Mouse (Mus musculus) adrenal gland, postnatal 4 days (tissue): ENCODE measurements around the gene Spred3. TPM values are rescaled to one million over a fixed set of nuclear protein-coding genes. Genes with fewer than 3 reads are reported as not detected.
"Not testable (repeated sequence)": the region's sequence is repeated elsewhere in the genome, so short reads cannot be mapped to it uniquely, and the experiment has no call there.

Source experiments
- DNase-seq, 2 experiments: peaks; one replicate each; pipeline ENCODE4 v3.0.0; 2021 to 2022; ENCODE audit warnings: low spot score in 2 of 2, mixed read lengths in 2 of 2
- long read RNA-seq, 2 experiments: library from polyadenylated mRNA; stranded (forward); transcript quantifications; one replicate each; pipeline ENCODE4 v2.0.0; 2021
- total RNA-seq, 2 experiments: library from RNA; stranded (reverse); gene quantifications; 2 replicates each; pipeline ENCODE4 v1.2.3; 2021

The Spred3 gene
- 10 to 100 TPM; 14.5 to 15.8 TPM for total RNA-seq
- long read RNA-seq, experiment 1, partial matches to known transcripts = 1 of 2 reads
- long read RNA-seq, experiment 1, other reads (novel, unspliced or antisense) = 1 of 2 reads
- long read RNA-seq, experiment 2, partial matches to known transcripts = 0 of 1 reads
- long read RNA-seq, experiment 2, other reads (novel, unspliced or antisense) = 1 of 1 reads

DNA sequence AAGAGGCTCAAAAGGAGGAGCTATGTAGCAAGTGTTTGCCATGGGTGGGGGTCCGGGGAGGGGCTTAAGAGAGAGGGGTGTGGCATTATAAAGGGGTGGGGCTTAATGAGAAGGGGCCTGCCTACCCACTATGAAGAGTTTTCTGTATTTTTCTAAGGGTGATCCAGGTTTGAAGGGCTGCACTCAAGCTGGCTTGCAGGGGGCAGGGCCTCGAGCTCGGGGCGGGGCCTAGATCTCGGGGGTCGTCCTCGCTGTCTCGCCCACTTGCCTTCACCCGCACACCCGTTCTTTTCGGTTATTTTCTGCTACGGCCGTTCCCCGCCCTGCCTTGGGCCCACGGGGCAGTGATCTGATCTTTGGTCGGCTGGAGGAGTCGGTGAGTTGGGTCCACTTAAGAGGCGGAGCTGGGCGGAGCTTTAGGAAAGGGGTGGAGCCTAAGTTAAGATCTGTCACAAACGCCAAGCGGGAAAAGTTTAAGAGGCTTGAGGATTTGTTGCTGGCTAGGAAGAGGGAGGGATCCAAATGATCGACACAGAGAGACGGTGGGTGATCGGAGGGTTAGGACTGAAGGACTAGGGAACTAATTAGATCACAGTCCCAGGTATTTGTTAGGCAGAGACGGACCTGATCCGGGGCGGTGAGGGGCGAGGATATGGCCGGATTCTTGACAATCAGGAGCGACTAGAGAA lies at the start of gene Spred3, which contains the start of gene Ggn:
Spred3 (minus strand) TSS at position 346 of the 689 bp plus-strand sequence.
Ggn (plus strand) TSS at position 145 of the 689 bp plus-strand sequence.
- peak; percentile 34 to 61 for DNase-seq

DNA sequence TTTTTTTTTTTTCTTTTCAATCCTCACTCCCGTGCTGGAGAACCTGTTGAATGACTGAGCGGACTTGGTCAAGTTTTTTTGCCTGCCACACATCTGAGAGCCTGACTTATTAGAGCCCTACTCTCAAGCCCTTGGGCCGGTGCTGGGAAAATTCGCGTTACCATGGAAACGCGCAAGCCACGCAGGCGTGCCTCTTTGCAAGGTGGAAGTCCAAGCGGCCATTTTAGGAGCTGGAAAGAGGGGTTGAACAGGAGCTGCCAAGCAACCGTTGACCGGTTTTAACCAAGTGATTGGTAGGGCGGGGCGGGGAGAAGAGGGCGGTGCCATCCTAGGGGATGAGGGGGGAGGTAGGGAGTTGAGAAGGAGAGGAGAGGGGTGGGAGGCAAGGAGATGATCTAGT lies 44.6 kb upstream of the Spred3 start:
- DNase-seq = no peak

DNA sequence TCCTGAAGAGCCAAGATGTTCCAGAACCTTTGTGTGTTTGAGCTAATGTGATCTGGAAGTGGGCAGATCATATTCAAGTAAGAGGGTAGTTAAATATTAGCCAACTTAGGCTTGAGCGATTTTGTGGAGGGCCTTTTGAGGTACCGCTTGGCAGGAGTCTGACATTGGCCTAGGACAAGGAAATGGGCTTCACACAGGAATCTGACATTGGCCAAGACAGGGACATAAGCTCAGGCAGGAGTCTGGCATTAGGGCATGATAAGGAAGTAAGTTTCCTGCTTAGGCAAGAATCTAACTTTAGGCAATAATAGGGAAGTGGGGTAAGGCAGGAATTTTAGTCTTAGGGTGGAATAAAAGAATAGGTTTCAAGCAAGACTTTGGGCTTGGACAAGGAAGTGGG lies 44.0 kb upstream of the Spred3 start:
- DNase-seq = no peak

DNA sequence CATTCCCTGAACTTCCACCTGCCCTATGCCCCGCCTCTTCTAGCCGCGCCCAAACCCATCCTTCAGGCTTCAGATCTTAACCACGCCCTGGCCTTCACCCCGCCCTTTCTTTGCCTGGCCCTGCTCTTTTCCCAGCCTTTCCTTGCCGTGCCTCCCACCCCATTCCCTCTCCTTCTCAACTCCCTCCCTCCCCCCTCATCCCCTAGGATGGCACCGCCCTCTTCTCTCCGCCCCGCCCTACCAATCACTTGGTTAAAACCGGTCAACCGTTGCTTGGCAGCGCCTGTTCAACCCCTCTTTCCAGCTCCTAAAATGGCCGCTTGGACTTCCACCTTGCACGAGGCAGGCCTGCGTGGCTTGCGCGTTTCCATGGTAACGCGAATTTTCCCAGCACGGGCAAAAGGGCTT lies 43.5 kb upstream of the Spred3 start, which contains the start of gene Catsperg1:
Catsperg1 (minus strand) TSS at position 361 of the 408 bp plus-strand sequence.
- no peak for DNase-seq

DNA sequence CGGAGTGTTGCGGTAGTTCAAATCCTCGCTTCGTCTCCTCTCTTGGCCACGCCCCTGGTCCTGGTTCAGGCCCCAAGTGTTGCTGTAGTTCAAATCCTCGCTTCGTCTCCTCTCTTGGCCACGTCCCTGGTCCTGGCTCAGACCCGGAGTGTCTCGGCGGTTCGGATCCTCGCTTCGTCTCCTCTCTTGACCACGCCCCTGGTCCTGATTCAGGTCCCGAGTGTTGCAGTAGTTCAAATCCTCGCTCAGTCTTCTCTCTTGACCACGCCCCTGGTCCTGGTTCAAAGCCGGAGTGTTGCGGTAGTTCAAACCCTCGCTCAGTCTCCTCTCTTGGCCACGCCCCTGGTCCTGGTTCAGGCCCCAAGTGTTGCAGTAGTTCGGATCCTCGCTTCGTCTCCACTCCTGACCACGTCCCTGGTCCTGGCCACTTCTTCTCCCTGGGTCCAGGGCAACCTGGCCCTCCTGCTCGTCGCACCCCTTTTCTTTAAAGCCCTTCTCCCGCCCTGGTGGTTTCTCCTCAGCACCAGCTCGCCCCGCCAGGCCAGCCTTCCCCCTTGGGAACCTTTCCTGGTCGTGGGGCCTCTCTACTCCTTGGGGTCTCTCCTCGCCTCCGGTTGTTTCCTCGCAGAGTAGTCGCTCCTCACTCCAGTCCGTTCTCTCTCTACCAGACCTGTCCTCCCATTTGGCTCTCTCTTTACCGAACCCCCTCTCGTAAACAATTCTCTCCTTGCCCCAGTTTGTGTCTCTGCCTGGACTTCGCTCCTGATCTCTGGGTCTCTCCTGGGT lies 42.8 kb upstream of the Spred3 start:
- DNase-seq = not testable (repeated sequence)

DNA sequence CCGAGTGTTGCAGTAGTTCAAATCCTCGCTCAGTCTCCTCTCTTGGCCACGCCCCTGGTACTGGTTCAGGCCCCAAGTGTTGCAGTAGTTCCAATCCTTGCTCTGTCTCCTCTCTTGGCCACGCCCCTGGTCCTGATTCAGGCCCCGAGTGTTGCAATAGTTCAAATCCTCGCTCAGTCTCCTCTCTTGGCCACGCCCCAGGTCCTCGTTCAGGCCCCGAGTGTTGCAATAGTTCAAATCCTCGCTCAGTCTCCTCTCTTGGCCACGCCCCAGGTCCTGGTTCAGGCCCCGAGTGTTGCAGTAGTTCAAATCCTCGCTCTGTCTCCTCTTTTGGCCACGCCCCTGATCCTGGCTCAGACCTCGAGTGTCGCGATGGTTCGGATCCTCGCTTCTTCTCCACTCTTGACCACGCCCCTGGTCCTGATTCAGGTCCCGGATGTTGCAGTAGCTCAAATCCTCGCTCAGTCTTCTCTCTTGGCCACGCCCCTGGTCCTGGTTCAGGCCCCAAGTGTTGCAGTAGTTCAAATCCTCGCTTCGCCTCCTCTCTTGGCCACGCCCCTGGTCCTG lies 42.1 kb upstream of the Spred3 start:
- DNase-seq = no peak

DNA sequence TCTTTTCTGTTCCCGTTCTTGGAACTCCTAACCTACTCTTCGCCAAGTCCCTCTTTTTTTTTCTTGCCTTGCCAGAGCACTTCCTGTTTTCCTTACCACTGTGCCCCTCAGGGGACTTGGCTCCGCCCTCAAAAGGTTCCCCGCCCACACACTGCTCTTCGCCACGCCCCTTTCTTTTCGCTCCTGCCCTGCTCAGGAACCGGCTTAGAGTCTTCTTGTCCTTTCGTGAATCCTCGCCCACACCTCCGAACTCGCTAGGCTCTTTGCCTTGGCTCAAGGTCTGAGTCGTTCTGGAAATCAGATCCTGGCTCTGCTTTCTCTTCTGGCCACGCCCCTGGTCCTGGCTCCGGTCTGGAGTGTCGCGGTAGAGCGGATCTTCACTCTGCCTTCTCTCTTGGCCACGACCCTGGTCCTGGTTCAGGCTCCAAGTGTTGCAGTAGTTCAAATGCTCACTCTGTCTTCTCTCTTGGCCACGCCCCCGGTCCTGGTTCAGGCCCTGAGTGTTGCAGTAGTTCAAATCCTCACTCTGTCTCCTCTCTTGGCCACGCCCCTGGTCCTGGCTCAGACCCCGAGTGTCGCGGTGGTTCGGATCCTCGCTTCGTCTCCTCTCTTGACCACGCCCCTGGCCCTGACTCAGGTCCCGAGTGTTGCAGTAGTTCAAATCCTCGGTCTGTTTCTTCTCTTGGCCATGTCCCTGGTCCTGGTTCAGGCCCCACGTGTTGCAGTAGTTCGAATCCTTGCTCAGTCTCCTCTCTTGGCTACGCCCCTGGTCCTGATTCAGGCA lies 41.4 kb upstream of the Spred3 start:
- peak; percentile 51 to 69 for DNase-seq

DNA sequence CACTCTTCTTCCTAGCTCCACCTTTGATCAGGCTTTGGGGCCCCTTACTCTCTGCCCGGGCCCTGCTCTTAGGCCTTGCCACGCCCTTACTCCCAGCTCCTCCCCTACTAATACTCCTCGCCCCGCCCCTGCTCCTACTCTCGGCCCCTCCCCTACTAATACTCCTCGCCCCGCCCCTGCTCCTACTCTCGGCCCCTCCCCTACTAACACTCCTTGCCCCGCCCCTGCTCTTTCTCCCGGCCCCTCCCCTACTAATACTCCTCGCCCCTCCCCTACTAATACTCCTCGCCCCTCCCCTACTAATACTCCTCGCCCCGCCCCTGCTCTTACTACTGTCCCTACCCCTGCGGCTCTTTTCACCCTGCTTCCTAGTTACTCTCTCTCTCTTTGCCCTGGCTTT lies 40.8 kb upstream of the Spred3 start:
- peak in 1 of 2 experiments; percentile 24 for DNase-seq

DNA sequence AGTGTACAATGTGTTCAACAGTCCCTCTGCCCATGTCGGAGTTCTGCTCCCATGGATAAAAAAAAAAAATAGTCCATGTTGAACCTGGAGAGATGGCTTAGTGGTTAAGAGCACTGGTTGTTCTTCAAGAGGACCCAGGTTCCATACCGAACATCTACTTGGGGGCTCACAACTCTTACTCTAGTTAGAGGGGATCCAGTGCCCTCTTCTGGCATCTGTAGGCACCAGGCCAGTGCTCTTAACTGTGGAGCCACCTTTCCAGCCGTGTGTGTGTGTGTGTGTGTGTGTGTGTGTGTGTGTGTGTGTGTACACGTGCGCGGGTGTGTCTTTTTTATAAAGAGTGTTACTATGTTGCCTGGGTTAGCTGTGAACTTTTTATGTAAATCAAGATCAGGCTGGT lies 32.4 kb upstream of the Spred3 start:
- DNase-seq = no peak

DNA sequence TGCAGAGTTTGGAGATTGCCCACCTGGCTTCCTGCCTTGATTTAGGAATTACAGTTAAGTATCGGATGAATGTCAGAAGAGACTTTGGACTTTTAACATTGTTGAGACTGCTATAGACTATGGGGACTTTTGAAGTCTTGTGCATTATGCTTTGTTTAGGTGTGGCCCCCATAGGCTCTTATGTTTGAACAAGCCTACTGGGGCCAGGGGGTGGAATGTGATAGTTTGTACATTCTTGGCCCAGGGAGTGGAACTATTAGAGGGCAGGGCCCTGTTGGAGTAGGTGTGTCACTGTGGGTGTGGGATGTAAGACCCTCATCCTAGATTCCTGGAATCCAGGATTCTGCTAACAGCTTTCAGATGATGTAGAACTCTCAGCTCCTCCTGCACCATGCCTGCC lies 24.0 kb upstream of the Spred3 start:
- not testable (repeated sequence) for DNase-seq

DNA sequence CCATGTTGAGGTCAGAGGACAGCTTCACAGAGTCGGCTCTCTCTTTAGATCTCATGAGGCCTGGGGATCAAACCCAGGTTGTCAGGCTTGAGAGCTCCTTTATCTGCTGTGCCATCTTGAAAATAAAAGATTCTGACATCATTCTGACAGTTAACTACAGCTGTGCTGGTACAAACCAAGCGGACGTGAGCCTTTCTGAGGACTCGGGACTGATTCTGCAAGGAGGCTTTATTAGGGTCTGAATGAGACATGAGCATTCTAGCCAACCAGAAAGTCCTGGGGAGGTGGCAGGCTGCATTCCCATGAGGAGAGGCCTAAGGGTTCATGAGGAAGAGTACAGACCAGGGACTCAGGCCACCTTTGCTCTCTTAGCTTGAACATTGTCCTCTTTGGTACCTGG lies 11.1 kb upstream of the Spred3 start:
- not testable (repeated sequence) for DNase-seq

DNA sequence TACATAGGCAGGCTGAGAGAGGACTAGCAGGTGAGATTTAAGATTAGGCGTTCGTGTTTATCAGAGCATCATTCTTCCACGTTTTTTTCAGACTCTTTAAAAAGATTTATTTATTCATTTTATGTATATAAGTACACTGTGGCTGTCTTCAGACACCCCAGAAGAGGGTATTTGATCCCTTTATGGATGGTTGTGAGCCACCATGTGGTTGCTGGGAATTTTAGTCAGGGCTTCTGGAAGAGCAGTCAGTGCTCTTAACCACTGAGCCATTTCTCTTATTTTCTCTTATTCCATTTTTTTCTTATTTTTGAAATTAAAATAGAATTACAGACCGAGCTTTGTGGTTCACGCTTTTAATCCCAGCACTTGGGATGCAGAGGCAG lies 10.6 kb upstream of the Spred3 start:
- DNase-seq = no peak

DNA sequence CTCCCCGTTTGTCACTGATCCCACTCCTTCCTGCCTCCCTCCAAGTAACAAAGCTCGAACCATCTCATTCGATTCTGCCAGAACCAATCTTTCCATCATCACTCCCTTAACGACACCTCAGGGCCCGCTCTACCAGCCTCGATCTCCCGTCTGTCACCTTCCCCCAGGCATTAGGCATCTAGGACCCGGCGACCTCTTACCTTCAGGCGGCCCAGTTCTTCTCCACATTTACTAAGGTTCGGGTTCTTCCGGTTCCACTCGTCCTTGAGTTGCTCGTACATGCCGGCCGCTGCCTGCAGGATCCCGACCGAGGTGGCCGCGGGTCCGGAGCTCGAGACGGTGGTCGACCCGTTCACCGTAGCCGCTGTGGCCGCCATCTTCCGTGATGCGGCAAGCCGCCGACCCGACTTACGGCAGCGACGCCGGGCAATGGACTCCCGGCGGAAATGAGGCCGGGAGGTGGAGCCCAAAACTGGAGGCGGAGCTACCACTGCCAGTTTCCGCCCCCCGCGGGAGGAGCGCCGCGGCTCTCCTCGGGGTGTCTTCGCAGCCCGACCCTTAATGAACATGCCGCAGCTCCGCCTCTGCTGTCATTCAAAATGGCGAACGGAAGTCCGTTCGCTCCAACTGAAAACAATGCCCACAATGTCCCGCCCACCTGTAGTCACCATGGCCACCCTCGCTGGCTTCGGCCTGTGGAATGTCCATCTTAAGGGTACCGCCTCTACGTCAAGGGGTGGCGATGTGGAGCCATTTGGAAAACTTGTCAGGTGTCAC lies 10.1 kb upstream of the Spred3 start, which contains the start of gene Psmd8:
Psmd8 (minus strand) TSS at position 625 of the 777 bp plus-strand sequence.
- peak; percentile 86 to 88 for DNase-seq

DNA sequence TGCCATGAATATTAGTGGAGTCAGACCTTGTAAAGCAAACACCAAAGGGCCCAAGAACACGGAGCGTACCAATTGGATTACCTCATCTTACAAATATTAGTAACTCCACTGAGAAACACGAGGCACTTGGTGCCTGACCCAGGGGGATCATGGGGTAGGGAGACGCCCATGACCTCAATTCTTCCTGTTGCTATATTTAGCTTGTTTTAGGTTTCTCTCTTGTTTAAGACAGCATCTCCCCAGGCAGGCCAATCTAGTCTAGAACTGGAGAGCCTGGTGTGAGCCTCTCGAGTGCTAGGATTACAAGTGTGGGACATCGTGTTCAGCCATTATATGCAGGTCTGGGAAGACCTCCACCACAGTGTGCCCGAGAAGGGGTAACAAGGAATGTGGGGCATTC lies 9.1 kb upstream of the Spred3 start:
- no peak for DNase-seq

DNA sequence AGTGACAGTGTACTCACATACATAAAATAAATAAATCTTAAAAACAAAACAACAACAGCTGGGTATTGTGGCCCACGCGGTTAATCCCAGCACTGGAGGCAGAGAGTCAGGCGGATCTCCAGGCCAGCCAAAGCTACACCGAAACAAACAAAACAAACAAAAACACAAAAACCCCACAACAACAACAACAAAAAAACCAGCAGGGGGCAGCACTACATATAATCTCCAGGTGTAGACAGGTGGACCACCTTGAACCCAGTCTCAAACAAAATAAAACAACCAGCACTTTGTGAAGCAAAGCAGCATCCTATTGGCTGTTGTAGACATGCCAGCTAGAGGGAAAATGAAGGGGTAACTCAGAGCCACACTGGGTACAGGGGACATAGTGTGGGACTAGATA lies 7.9 kb upstream of the Spred3 start:
- no peak for DNase-seq

DNA sequence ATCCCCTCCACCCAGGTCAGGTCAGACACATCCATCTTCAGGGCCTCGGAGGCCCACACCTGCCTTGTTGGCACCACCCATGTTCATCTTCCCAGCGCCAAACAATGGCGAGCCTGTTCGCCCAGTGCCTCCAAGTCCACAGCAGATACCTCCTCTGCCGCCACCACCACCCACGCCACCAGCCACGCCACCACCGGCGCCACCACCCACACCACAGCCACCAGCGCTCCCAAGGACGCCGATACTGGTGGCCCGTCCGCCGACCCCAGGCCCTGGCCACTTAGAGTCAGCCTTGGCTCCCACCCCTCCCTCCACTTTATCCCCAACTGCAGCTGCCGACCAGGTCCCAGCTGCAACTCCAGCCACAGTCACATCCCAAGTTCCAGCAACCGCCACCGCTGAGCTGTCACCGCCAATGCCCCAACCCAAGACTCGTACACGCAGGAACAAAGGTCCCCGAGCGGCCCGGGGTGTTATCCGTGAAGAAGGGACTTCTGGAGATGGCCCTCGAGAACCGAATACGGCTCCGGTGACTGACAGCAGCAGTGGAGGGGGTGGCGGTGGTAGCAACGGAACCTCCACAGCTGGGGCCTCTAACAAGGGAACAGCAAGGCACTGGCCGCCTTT lies 2.3 kb upstream of the Spred3 start:
- DNase-seq = no peak

DNA sequence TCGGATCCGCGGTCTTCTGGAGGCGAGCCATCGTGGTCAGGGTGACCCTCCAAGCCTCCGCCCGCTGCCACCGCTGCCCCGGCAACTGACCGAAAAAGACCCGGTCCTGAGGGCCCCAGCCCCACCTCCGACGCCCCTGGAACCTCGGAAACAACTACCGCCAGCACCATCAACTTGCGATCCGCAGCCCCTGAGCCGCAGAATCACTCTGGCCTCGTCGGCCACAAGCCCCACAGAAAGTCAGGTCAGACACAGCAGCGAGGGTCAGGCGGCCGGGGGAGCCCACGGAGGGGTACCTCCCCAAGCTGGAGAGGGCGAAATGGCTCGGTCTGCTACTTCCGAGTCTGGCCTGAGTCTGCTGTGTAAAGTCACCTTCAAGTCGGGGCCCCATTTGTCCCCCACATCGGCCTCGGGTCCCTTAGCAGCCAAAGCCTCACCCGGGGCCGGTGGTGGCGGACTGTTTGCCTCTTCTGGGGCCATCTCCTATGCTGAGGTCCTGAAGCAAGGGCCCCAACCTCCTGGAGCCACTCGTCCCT lies 1.4 kb upstream of the Spred3 start:
- no peak for DNase-seq

DNA sequence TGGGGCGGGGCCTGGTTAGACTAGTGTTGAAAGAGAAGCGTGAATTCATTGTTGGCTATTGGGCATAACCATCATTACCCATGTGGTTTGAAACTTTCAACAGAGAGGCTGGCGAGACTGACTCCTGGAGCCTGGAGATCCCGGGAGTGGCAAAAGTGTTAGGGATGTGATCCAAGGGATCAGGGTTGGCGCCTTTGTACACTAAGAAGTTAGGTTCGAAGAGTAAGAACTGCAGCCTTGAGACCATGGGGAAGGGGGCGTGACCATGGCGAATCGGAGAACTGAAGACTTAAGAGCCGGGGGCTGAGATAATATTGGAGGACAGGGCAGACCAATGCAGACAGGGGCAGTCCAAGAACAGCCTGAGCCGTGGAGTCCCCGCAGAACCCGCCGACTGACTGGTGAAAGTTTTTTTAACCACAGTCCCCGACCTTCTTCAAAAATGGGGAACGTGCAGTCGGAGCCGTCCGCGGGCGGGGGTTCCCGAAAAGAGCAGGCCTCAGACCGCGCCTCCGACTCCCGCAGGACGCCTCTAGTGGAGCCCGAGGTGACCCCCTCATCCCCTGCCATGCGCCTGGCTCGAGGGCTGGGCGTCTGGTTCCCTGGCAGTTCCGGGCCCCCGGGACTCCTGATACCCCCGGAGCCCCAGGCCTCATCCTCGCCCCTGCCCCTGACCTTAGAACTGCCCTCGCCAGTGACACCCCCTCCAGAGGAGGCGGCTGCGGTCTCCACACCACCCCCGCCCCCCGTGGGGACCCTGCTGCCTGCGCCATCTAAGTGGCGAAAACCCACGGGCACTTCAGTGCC lies 747 bp upstream of the Spred3 start:
- no peak for DNase-seq
